Mouse (Mus musculus) CH12.LX (cell line): Measurements from ENCODE around the gene Fgfr2. TPM values are rescaled to one million over a fixed set of nuclear protein-coding genes. Genes with fewer than 3 reads are reported as not detected.

Source experiments
- DNase-seq: peaks from one replicate; pipeline ENCODE4 v3.0.0-alpha.2; 2013; ENCODE audit errors: extremely low read depth
- H3K27ac ChIP-seq: 2 replicates; pipeline ENCODE4 v1.5.1; 2012; ENCODE audit warnings: low read depth, mild to moderate bottlenecking, control low read depth, moderate library complexity; ENCODE audit not compliant: insufficient read depth
- H3K27me3 ChIP-seq: replicated peaks from 2 replicates; pipeline ENCODE3; 2012; ENCODE audit warnings: inconsistent platforms
- H3K36me3 ChIP-seq, 2 experiments: replicated peaks in 1 of 2; 2 replicates each; pipeline versions ENCODE3 to v1.6.1; 2012; ENCODE audit warnings: inconsistent platforms in 1 of 2, low read length in 1 of 2, mild to moderate bottlenecking in 1 of 2, mixed read lengths in 1 of 2, moderate library complexity in 1 of 2; ENCODE audit not compliant: control insufficient read depth in 1 of 2, insufficient read depth in 1 of 2
- H3K4me1 ChIP-seq, 2 experiments: 2 replicates each; pipeline ENCODE4 v1.6.1; 2012; ENCODE audit warnings: inconsistent platforms in 1 of 2, moderate library complexity in 1 of 2; ENCODE audit not compliant: insufficient read depth in 2 of 2, control insufficient read depth in 1 of 2
- H3K4me2 ChIP-seq: 2 replicates; pipeline ENCODE4 v1.6.1; 2012; ENCODE audit warnings: low read depth, mild to moderate bottlenecking, control low read depth; ENCODE audit not compliant: poor library complexity, insufficient read depth, severe bottlenecking
- H3K4me3 ChIP-seq, 3 experiments: fragments of 150-350 bp in 1 of 3; sonication (generic) in 1 of 3; replicated peaks in 1 of 3; 2 replicates each; pipeline versions ENCODE3 to v1.5.1; 2011 to 2012; ENCODE audit warnings: low read depth in 2 of 3, low read length in 2 of 3, mild to moderate bottlenecking in 2 of 3, moderate library complexity in 2 of 3, control low read depth in 1 of 3, improper control_type of control experiment in 1 of 3, inconsistent platforms in 1 of 3, mixed read lengths in 1 of 3; ENCODE audit not compliant: poor library complexity in 1 of 3
- H3K79me2 ChIP-seq: replicated peaks from 2 replicates; pipeline ENCODE4 v1.6.1; 2012; ENCODE audit warnings: mild to moderate bottlenecking, moderate library complexity; ENCODE audit not compliant: control insufficient read depth, poor library complexity, insufficient read depth, severe bottlenecking; ENCODE audit errors: extremely low read depth
- H3K9ac ChIP-seq: 2 replicates; pipeline ENCODE4 v1.6.1; 2012; ENCODE audit warnings: low read depth, mild to moderate bottlenecking, control low read depth, moderate library complexity; ENCODE audit not compliant: insufficient read depth
- H3K9me3 ChIP-seq: replicated peaks from 2 replicates; pipeline ENCODE3; 2012; ENCODE audit warnings: low read length, inconsistent platforms, mixed read lengths
- BHLHE40 ChIP-seq: IDR thresholded peaks from 2 replicates; pipeline ENCODE4 v1.6.1; 2011; ENCODE audit warnings: mild to moderate bottlenecking, low read depth, low read length, improper control_type of control experiment
- CHD1 ChIP-seq: IDR thresholded peaks from 2 replicates; pipeline ENCODE4 v1.6.1; 2012; ENCODE audit warnings: low read depth, low read length, improper control_type of control experiment, inconsistent platforms
- EP300 ChIP-seq: IDR thresholded peaks from 2 replicates; pipeline ENCODE4 v1.6.1; 2011; ENCODE audit warnings: low read length, improper control_type of control experiment
- GABPA ChIP-seq: IDR thresholded peaks from 2 replicates; pipeline ENCODE4 v1.6.1; 2012; ENCODE audit warnings: low read depth, low read length, improper control_type of control experiment, inconsistent platforms; ENCODE audit not compliant: insufficient replicate concordance
- KAT2A ChIP-seq: IDR thresholded peaks from 2 replicates; pipeline ENCODE4 v1.6.1; 2012; ENCODE audit warnings: low read length, improper control_type of control experiment, inconsistent platforms; ENCODE audit not compliant: insufficient replicate concordance
- MAFK ChIP-seq: IDR thresholded peaks from 2 replicates; pipeline ENCODE4 v1.6.1; 2011; ENCODE audit warnings: low read length, improper control_type of control experiment; ENCODE audit not compliant: insufficient replicate concordance
- MEF2A ChIP-seq: IDR thresholded peaks from 2 replicates; pipeline ENCODE4 v1.6.1; 2014; ENCODE audit warnings: low read depth, mild to moderate bottlenecking, inconsistent platforms, low read length, improper control_type of control experiment, borderline replicate concordance
- MXI1 ChIP-seq: IDR thresholded peaks from 2 replicates; pipeline ENCODE4 v1.6.1; 2011; ENCODE audit warnings: mild to moderate bottlenecking, low read depth, low read length, improper control_type of control experiment
- MYC ChIP-seq: IDR thresholded peaks from 2 replicates; pipeline ENCODE4 v1.6.1; 2011; ENCODE audit warnings: low read depth, mild to moderate bottlenecking, improper control_type of control experiment, low read length
- PAX5 ChIP-seq: IDR thresholded peaks from 2 replicates; pipeline ENCODE4 v1.6.1; 2012; ENCODE audit warnings: low read length, inconsistent platforms, mixed read lengths
- POLR2AphosphoS2 ChIP-seq: IDR thresholded peaks from 2 replicates; pipeline ENCODE4 v1.6.1; 2011; ENCODE audit warnings: low read depth, low read length, improper control_type of control experiment
- SIN3A ChIP-seq: IDR thresholded peaks from 2 replicates; pipeline ENCODE4 v1.6.1; 2012; ENCODE audit warnings: low read length, improper control_type of control experiment, inconsistent platforms
- SMC3 ChIP-seq: IDR thresholded peaks from 2 replicates; pipeline ENCODE4 v1.6.1; 2011; ENCODE audit warnings: low read depth, low read length, improper control_type of control experiment
- dilution Hi-C: fragments of 300-500 bp; cut with MboI; formaldehyde crosslinking; loops from 2 replicates; pipeline ENCODE4 v1.14.3; 2020; ENCODE audit warnings: low sequenced_read_pairs; ENCODE audit not compliant: extremely low pct_unique_long_range_greater_than_20kb, extremely low pct_ligation_motif_present
- in situ Hi-C: fragments of 300-500 bp; cut with MboI; formaldehyde crosslinking; loops from 3 replicates; pipeline ENCODE4 v1.14.3; 2019; ENCODE audit warnings: low sequenced_read_pairs, low pct_ligation_motif_present, low pct_unique_long_range_greater_than_20kb, mixed read lengths
- polyA plus RNA-seq: library from polyadenylated mRNA; unstranded; fragments of >175 nt; gene quantifications from 2 replicates; pipeline ENCODE4 v1.2.1, GENCODE M21; 2012; ENCODE audit warnings: low read depth; ENCODE audit not compliant: insufficient read length
- total RNA-seq, 2 experiments: library from RNA; depleted of rRNA; stranded (reverse); fragments of 300-350 nt in 1 of 2; fragments of >200 nt in 1 of 2; gene quantifications; 2 replicates each; pipeline ENCODE4 v1.2.3; 2012 to 2014

Fgfr2 gene
- total and polyA plus RNA-seq, 3 experiments: not detected

DNA sequence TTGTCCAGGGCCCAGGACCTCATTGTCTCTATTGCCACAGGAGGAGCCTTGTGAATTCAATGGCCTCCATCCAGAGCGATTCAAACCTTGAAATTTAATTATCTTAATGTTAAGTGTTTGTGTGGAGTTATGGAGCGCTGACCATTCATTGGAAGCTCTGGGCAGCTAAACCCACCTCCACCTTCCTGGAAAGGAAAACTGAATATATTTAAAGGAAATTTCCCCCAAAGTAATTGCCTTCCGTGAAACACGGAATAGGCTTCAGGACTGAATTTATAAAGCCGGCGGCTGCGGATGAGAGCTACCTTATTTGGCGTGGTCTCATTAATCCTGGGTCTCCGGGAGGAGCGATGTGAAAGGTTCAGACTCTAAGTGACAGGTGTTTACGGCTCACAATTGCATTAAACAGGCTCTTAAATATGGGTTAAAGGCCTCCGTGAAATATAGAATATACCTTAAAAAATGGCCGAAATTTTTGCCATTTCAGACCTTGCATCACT lies 1479.8 kb downstream of the Fgfr2 start (continued):
- no peak for TF ChIP-seq SIN3A

DNA sequence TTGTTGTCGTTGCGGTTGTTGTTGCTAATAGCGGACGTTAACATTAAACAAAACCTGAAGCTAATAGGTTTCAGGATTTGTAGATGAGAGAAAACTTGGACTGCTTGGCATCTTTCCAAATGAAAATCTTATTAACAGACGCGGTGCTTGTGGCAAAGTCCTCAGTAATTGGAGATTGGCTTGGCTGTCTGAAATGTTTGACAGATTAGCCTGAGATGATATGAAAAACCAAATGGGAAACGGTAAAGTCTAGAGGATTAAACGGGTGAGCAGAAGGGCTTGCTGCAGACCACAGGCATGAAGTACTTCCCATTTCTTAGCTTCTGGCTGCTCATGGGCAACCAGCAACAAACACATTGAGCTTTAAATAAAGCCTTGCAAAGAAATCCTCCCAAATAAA lies 1493.6 kb downstream of the Fgfr2 start:
- H3K27me3 ChIP-seq: peaks cover 85% of the 10 kb centered on the region
- no peaks in the 10 kb centered on the region for H3K9me3 ChIP-seq
- dilution Hi-C loops (no loop called here), in situ Hi-C loops (no loop called here)
- DNase-seq: no peak
- H3K4me1 ChIP-seq: no peaks in the 10 kb centered on the region
- H3K4me2 ChIP-seq: no peak overlapping the region
- no peak for TF ChIP-seq EP300
- TF ChIP-seq MEF2A: no peak
- no peak for TF ChIP-seq MXI1
- no peak for TF ChIP-seq SIN3A
- no peak for TF ChIP-seq CHD1
- TF ChIP-seq SMC3: no peak
- TF ChIP-seq KAT2A: no peak
- TF ChIP-seq POLR2AphosphoS2: no peak
- no peak for TF ChIP-seq PAX5
- TF ChIP-seq MAFK: no peak
- H3K27ac ChIP-seq: no peak overlapping the region
- H3K4me3 ChIP-seq: no peak overlapping the region
- H3K36me3 ChIP-seq: no peaks in the 10 kb centered on the region
- H3K9ac ChIP-seq: no peak overlapping the region
- no peaks in the 10 kb centered on the region for H3K79me2 ChIP-seq

DNA sequence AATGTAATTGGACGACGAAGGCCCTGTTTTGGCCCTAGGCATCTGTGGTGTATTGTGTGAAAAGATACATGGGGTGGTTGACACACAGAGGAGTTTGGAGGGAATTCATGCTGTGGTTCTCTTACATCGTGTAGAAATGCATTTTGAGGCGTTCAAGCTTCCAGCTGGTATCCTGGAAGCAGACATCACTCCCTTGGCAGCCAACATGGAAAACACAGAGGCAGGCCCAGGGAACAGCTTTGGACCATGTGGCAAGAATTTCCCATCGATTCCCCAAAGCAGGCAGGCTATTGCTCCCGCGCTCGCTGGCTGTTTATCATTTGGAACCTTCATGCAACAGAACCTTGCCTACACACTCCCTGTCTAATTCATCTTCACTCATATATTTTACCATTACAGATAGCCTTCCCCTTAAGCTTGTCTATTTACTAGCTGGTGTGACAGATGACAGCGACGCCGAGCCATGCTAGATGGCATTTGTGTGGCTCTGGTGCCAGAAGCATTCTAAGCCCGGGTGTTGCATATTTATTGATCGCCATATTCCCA lies 1494.2 kb downstream of the Fgfr2 start:
- dilution Hi-C loops (no loop called here), in situ Hi-C loops (no loop called here)
- TF ChIP-seq GABPA (no peak), BHLHE40 (no peak), EP300 (no peak), MYC (no peak)
- no peak overlapping the region for H3K4me2 ChIP-seq
- no peak overlapping the region for H3K9ac ChIP-seq
- no peaks in the 10 kb centered on the region for H3K9me3 ChIP-seq
- H3K27me3 ChIP-seq: peaks cover 81% of the 10 kb centered on the region
- H3K4me3 ChIP-seq: no peak overlapping the region
- H3K79me2 ChIP-seq: no peaks in the 10 kb centered on the region
- no peaks in the 10 kb centered on the region for H3K4me1 ChIP-seq
- H3K27ac ChIP-seq: no peak overlapping the region
- DNase-seq: no peak
- H3K36me3 ChIP-seq: no peaks in the 10 kb centered on the region
